Mouse (Mus musculus) myocyte (in vitro differentiated cells): Measurements from ENCODE around the gene Pou5f1. TPM values are rescaled to one million over a fixed set of nuclear protein-coding genes. Genes with fewer than 3 reads are reported as not detected.

Source experiments
- H3K27me3 ChIP-seq: one replicate; pipeline ENCODE4 v1.6.1; 2011; ENCODE audit not compliant: control insufficient read depth, insufficient read depth, insufficient read length
- H3K36me3 ChIP-seq: one replicate; pipeline ENCODE4 v1.6.1; 2011; ENCODE audit not compliant: control insufficient read depth, insufficient read depth
- H3K4me2 ChIP-seq: one replicate; pipeline ENCODE4 v1.6.1; 2011; ENCODE audit warnings: low read depth, control low read depth
- H3K4me3 ChIP-seq: one replicate; pipeline ENCODE4 v1.5.1; 2011; ENCODE audit warnings: mild to moderate bottlenecking, control low read depth, moderate library complexity
- H3K79me2 ChIP-seq: one replicate; pipeline ENCODE4 v1.6.1; 2011; ENCODE audit not compliant: control insufficient read depth, insufficient read depth
- H3ac ChIP-seq: one replicate; pipeline ENCODE4 v1.6.1; 2011; ENCODE audit not compliant: control insufficient read depth, insufficient read length
- CEBPB ChIP-seq: IDR thresholded peaks from 2 replicates; pipeline ENCODE4 v1.6.1; 2011; ENCODE audit warnings: mild to moderate bottlenecking, moderate library complexity; ENCODE audit not compliant: poor library complexity, insufficient read depth, severe bottlenecking
- E2F4 ChIP-seq: IDR thresholded peaks from one replicate; pipeline ENCODE4 v1.6.1; 2011; ENCODE audit warnings: mild to moderate bottlenecking, control low read depth, moderate library complexity; ENCODE audit not compliant: insufficient read depth
- MAX ChIP-seq: IDR thresholded peaks from one replicate; pipeline ENCODE4 v1.6.1; 2011; ENCODE audit warnings: low read depth, mild to moderate bottlenecking, control low read depth
- MYOD1 ChIP-seq, 3 experiments: IDR thresholded peaks; one replicate each; pipeline ENCODE4 v1.6.1; 2011; ENCODE audit warnings: control low read depth in 2 of 3, low read depth in 2 of 3, mild to moderate bottlenecking in 2 of 3, moderate library complexity in 1 of 3; ENCODE audit not compliant: insufficient read length in 2 of 3, control insufficient read depth in 1 of 3
- MYOG ChIP-seq, 3 experiments: IDR thresholded peaks; one replicate each; pipeline ENCODE4 v1.6.1; 2011; ENCODE audit warnings: control low read depth in 2 of 3, low read depth in 2 of 3, mild to moderate bottlenecking in 2 of 3; ENCODE audit not compliant: insufficient read length in 2 of 3, control insufficient read depth in 1 of 3, insufficient read depth in 1 of 3
- POLR2A ChIP-seq: IDR thresholded peaks from one replicate; pipeline ENCODE4 v1.6.1; 2011; ENCODE audit warnings: low read depth, mild to moderate bottlenecking, control low read depth, moderate library complexity; ENCODE audit not compliant: insufficient read length
- POLR2AphosphoS2 ChIP-seq: IDR thresholded peaks from one replicate; pipeline ENCODE4 v1.6.1; 2011; ENCODE audit warnings: low read depth, control low read depth; ENCODE audit not compliant: insufficient read length
- REST ChIP-seq: IDR thresholded peaks from one replicate; pipeline ENCODE4 v1.6.1; 2011; ENCODE audit warnings: mild to moderate bottlenecking, control low read depth, moderate library complexity; ENCODE audit not compliant: insufficient read depth, insufficient read length
- SRF ChIP-seq: IDR thresholded peaks from one replicate; pipeline ENCODE4 v1.6.1; 2011; ENCODE audit warnings: low read depth; ENCODE audit not compliant: control insufficient read depth, insufficient read length
- TCF12 ChIP-seq: IDR thresholded peaks from one replicate; pipeline ENCODE4 v1.6.1; 2011; ENCODE audit warnings: mild to moderate bottlenecking, control low read depth; ENCODE audit not compliant: poor library complexity, insufficient read depth, severe bottlenecking
- TCF3 ChIP-seq: IDR thresholded peaks from one replicate; pipeline ENCODE4 v1.6.1; 2011; ENCODE audit warnings: low read depth, control low read depth; ENCODE audit not compliant: insufficient read length
- USF1 ChIP-seq: IDR thresholded peaks from one replicate; pipeline ENCODE4 v1.6.1; 2011; ENCODE audit warnings: low read depth, mild to moderate bottlenecking, control low read depth, moderate library complexity
- polyA plus RNA-seq: library from polyadenylated mRNA; unstranded; fragments of >200 nt; fragmentation: generic; extraction: Trizol; gene quantifications from one replicate; pipeline ENCODE4 v1.2.1, GENCODE M21; 2012; ENCODE audit warnings: missing spikeins

The Pou5f1 gene
- polyA plus RNA-seq, 1 experiment, result not detected

GRCm38 (mm10) chr17:35550143-35550494 lies 44.3 kb downstream of the Pou5f1 start:
- peak overlapping the region; percentile 65 for H3K4me2 ChIP-seq
- no peak overlapping the region for H3ac ChIP-seq
- H3K36me3 ChIP-seq, result no peaks in the 10 kb centered on the region
- no peak overlapping the region for H3K4me3 ChIP-seq
- no peaks in the 10 kb centered on the region for H3K27me3 ChIP-seq
- no peak for TF ChIP-seq MYOG (IDR thresholded peaks at IDR 0.05; ENCODE audit: control insufficient read depth in 1 of 3, insufficient read depth in 1 of 3, insufficient read length in 2 of 3, low read depth in 2 of 3)
- no peak for TF ChIP-seq E2F4
- TF ChIP-seq CEBPB, result no peak
- no peak for TF ChIP-seq SRF
- no peaks in the 10 kb centered on the region for H3K79me2 ChIP-seq

- TF ChIP-seq SRF (no peak), POLR2AphosphoS2 (peak; percentile 59), POLR2A (peak; percentile 56)
- Histone ChIP-seq H3K79me2 (no peaks in the 10 kb centered on the region), H3K27me3 (no peaks in the 10 kb centered on the region), H3K4me3 (no peak overlapping the region), H3K36me3 (no peaks in the 10 kb centered on the region), H3K4me2 (peak overlapping the region; percentile 75), H3ac (no peak overlapping the region)
These were observed 45.1 kb downstream of the Pou5f1 start for GRCm38 (mm10) chr17:35550871-35551270.

- H3ac ChIP-seq, result no peak within 1 kb of the TSS
- H3K79me2 ChIP-seq, result no peaks in the 10 kb centered on the region
- no peaks in the 10 kb centered on the region for H3K36me3 ChIP-seq
- H3K4me2 ChIP-seq, result peak within 1 kb of the TSS; percentile 75
- no peaks in the 10 kb centered on the region for H3K27me3 ChIP-seq
- TF ChIP-seq MYOG (IDR thresholded peaks at IDR 0.05; ENCODE audit: control insufficient read depth in 1 of 3, insufficient read depth in 1 of 3, insufficient read length in 2 of 3, low read depth in 2 of 3), result peak in 1 of 3 experiments; percentile 8
- peak in 1 of 3 experiments; percentile 10 for TF ChIP-seq MYOD1 (IDR thresholded peaks at IDR 0.05; ENCODE audit: control insufficient read depth in 1 of 3, insufficient read length in 2 of 3, low read depth in 2 of 3)
- TF ChIP-seq POLR2A, result peak; percentile 80
- no peak for TF ChIP-seq TCF3
- no peak for TF ChIP-seq USF1
- TF ChIP-seq CEBPB, result peak; percentile 76
- peak; percentile 79 for TF ChIP-seq POLR2AphosphoS2
- H3K4me3 ChIP-seq, result peak within 1 kb of the TSS; percentile 33
These were observed 46.1 kb downstream of the Pou5f1 start, which contains the start of gene Cdsn for GRCm38 (mm10) chr17:35551881-35552414. Gene Cdsn, plus strand, starts transcription at chr17:35552128.

GRCm38 (mm10) chr17:35554321-35554720 lies 48.5 kb downstream of the Pou5f1 start:
- no peak overlapping the region for H3K4me2 ChIP-seq
- H3K36me3 ChIP-seq, result no peaks in the 10 kb centered on the region
- no peak for TF ChIP-seq SRF
- TF ChIP-seq TCF3, result no peak
- TF ChIP-seq MYOG (IDR thresholded peaks at IDR 0.05; ENCODE audit: control insufficient read depth in 1 of 3, insufficient read depth in 1 of 3, insufficient read length in 2 of 3, low read depth in 2 of 3), result no peak
- TF ChIP-seq CEBPB, result no peak
- TF ChIP-seq MYOD1 (IDR thresholded peaks at IDR 0.05; ENCODE audit: control insufficient read depth in 1 of 3, insufficient read length in 2 of 3, low read depth in 2 of 3), result no peak
- TF ChIP-seq E2F4, result no peak
- TF ChIP-seq POLR2A, result no peak
- no peak for TF ChIP-seq MAX
- TF ChIP-seq REST, result no peak
- TF ChIP-seq POLR2AphosphoS2, result no peak
- H3K27me3 ChIP-seq, result no peaks in the 10 kb centered on the region
- no peaks in the 10 kb centered on the region for H3K79me2 ChIP-seq
- no peak overlapping the region for H3ac ChIP-seq
- H3K4me3 ChIP-seq, result no peak overlapping the region

GRCm38 (mm10) chr17:35554761-35555397 lies 49.1 kb downstream of the Pou5f1 start:
- H3K79me2 ChIP-seq, result no peaks in the 10 kb centered on the region

More at GRCm38 (mm10) chr17:35554761-35555397, 49.1 kb downstream of the Pou5f1 start:
- Histone ChIP-seq H3K4me2 (no peak overlapping the region), H3ac (no peak overlapping the region), H3K4me3 (no peak overlapping the region), H3K27me3 (no peaks in the 10 kb centered on the region), H3K36me3 (no peaks in the 10 kb centered on the region)
- TF ChIP-seq POLR2A, result no peak
- TF ChIP-seq MYOD1 (IDR thresholded peaks at IDR 0.05; ENCODE audit: control insufficient read depth in 1 of 3, insufficient read length in 2 of 3, low read depth in 2 of 3), result no peak
- no peak for TF ChIP-seq MAX
- no peak for TF ChIP-seq REST
- no peak for TF ChIP-seq CEBPB
- no peak for TF ChIP-seq POLR2AphosphoS2
- TF ChIP-seq MYOG (IDR thresholded peaks at IDR 0.05; ENCODE audit: control insufficient read depth in 1 of 3, insufficient read depth in 1 of 3, insufficient read length in 2 of 3, low read depth in 2 of 3), result no peak
- TF ChIP-seq TCF12, result no peak
- no peak for TF ChIP-seq TCF3
- no peak for TF ChIP-seq USF1
- TF ChIP-seq E2F4, result no peak
- TF ChIP-seq SRF, result no peak
